Mouse (Mus musculus): ENCODE measurements at regions not wholly inside any gene's neighbourhood (a gene's known extent, or its start where the extent isn't known, plus 50 kb on each side); places are given as distances from the start of the nearest gene placed in this dataset.

- no peak for DNase-seq
Observed at GRCm38 (mm10) chr15:38569011-38569640, 1143.8 kb downstream of the 4930447A16Rik start.

- DNase-seq: no peak
Observed at GRCm38 (mm10) chr15:38570144-38570543, 1144.8 kb downstream of the 4930447A16Rik start.

GRCm38 (mm10) chr15:38570735-38571134 lies 1145.4 kb downstream of the 4930447A16Rik start:
- DNase-seq: no peak

GRCm38 (mm10) chr15:38572652-38573051 lies 1147.3 kb downstream of the 4930447A16Rik start:
- DNase-seq: no peak

- no peak for DNase-seq
Observed at GRCm38 (mm10) chr15:38574447-38574846, 1149.1 kb downstream of the 4930447A16Rik start.

GRCm38 (mm10) chr15:38575254-38575653 lies 1149.9 kb downstream of the 4930447A16Rik start:
- DNase-seq: no peak

- no peak for DNase-seq
Observed at GRCm38 (mm10) chr15:38577691-38578090, 1152.3 kb downstream of the 4930447A16Rik start.

GRCm38 (mm10) chr15:38579481-38579880 lies 1154.1 kb downstream of the 4930447A16Rik start:
- no peak for DNase-seq

- no peak for DNase-seq
Observed at GRCm38 (mm10) chr15:38583500-38583899, 1158.1 kb downstream of the 4930447A16Rik start.

GRCm38 (mm10) chr15:38584425-38584824 lies 1159.1 kb downstream of the 4930447A16Rik start:
- no peak for DNase-seq

- DNase-seq: no peak
Observed at GRCm38 (mm10) chr15:38585610-38586009, 1160.3 kb downstream of the 4930447A16Rik start.

- no peak for DNase-seq
Observed at GRCm38 (mm10) chr15:38586594-38586993, 1161.2 kb downstream of the 4930447A16Rik start.

- no peak for DNase-seq
Observed at GRCm38 (mm10) chr15:38588268-38588667, 1162.9 kb downstream of the 4930447A16Rik start.

- DNase-seq: no peak
Observed at GRCm38 (mm10) chr15:38589010-38589409, 1163.7 kb downstream of the 4930447A16Rik start.

- DNase-seq: no peak
Observed at GRCm38 (mm10) chr15:38589675-38590074, 1164.3 kb downstream of the 4930447A16Rik start.

GRCm38 (mm10) chr15:38594095-38594494 lies 1168.7 kb downstream of the 4930447A16Rik start:
- DNase-seq: peak; percentile 74 to 82

GRCm38 (mm10) chr15:38594747-38595146 lies 1169.4 kb downstream of the 4930447A16Rik start:
- no peak for DNase-seq

- no peak for DNase-seq
Observed at GRCm38 (mm10) chr15:38595820-38596219, 1170.5 kb downstream of the 4930447A16Rik start.

GRCm38 (mm10) chr15:38597458-38597857 lies 1172.1 kb downstream of the 4930447A16Rik start:
- no peak for DNase-seq

- peak; percentile 68 to 80 for DNase-seq
Observed at GRCm38 (mm10) chr15:38601436-38601835, 1176.1 kb downstream of the 4930447A16Rik start.

GRCm38 (mm10) chr15:38602187-38602870 lies 1177.0 kb downstream of the 4930447A16Rik start:
- DNase-seq: peak; percentile 54 to 68

- DNase-seq: no peak
Observed at GRCm38 (mm10) chr15:38603918-38604317, 1178.6 kb downstream of the 4930447A16Rik start.

- peak in 1 of 2 experiments; percentile 24 for DNase-seq
Observed at GRCm38 (mm10) chr15:38607368-38607767, 1182.0 kb downstream of the 4930447A16Rik start.
